Mouse (Mus musculus): Measurements from ENCODE around the gene Gli1.

The Gli1 gene

GRCm38 (mm10) chr10:127346173-127346572, 4.4 kb upstream of the Gli1 start:
- no peak for DNase-seq (ENCODE audit: low spot score)

GRCm38 (mm10) chr10:127343029-127343428, 1.3 kb upstream of the Gli1 start:
- no peak for DNase-seq (ENCODE audit: low spot score)

- peak; percentile 48 for DNase-seq (ENCODE audit: low spot score)
Observed at GRCm38 (mm10) chr10:127341360-127341690, 449 bp downstream of the Gli1 start.

GRCm38 (mm10) chr10:127340577-127341359, 1.0 kb downstream of the Gli1 start:
- peak; percentile 85 for DNase-seq (ENCODE audit: low spot score)

- DNase-seq (ENCODE audit: low spot score), result peak; percentile 76
Observed at GRCm38 (mm10) chr10:127339683-127340576, 1.8 kb downstream of the Gli1 start.

- DNase-seq (ENCODE audit: low spot score), result peak; percentile 95
Observed at GRCm38 (mm10) chr10:127338930-127339682, 2.7 kb downstream of the Gli1 start.

- no peak for DNase-seq (ENCODE audit: low spot score)
Observed at GRCm38 (mm10) chr10:127337536-127338099, 4.2 kb downstream of the Gli1 start.

GRCm38 (mm10) chr10:127336952-127337351, 4.8 kb downstream of the Gli1 start:
- no peak for DNase-seq (ENCODE audit: low spot score)

- DNase-seq (ENCODE audit: low spot score), result no peak
Observed at GRCm38 (mm10) chr10:127335271-127335670, 6.5 kb downstream of the Gli1 start.

- DNase-seq (ENCODE audit: low spot score), result peak; percentile 55
Observed at GRCm38 (mm10) chr10:127333152-127333551, 8.6 kb downstream of the Gli1 start.

GRCm38 (mm10) chr10:127332211-127332874, 9.4 kb downstream of the Gli1 start:
- DNase-seq (ENCODE audit: low spot score), result peak; percentile 60

- no peak for DNase-seq (ENCODE audit: low spot score)
Observed at GRCm38 (mm10) chr10:127330212-127330611, 11.6 kb downstream of the Gli1 start.

- no peak for DNase-seq (ENCODE audit: low spot score)
Observed at GRCm38 (mm10) chr10:127327461-127328145, 14.2 kb downstream of the Gli1 start.

GRCm38 (mm10) chr10:127326828-127327227, 14.9 kb downstream of the Gli1 start:
- DNase-seq (ENCODE audit: low spot score), result no peak

- DNase-seq (ENCODE audit: low spot score), result peak; percentile 55
Observed at GRCm38 (mm10) chr10:127326017-127326801, 15.6 kb downstream of the Gli1 start.

GRCm38 (mm10) chr10:127325454-127326016, 16.2 kb downstream of the Gli1 start:
- DNase-seq (ENCODE audit: low spot score), result no peak

- peak; percentile 76 for DNase-seq (ENCODE audit: low spot score)
Observed at GRCm38 (mm10) chr10:127324495-127324894, 17.3 kb downstream of the Gli1 start.

- DNase-seq (ENCODE audit: low spot score), result no peak
Observed at GRCm38 (mm10) chr10:127323131-127323855, 18.5 kb downstream of the Gli1 start.

GRCm38 (mm10) chr10:127322669-127323068, 19.1 kb downstream of the Gli1 start:
- DNase-seq (ENCODE audit: low spot score), result no peak

All from embryo, embryonic 10 days (tissue).